Mouse (Mus musculus): ENCODE measurements around the gene Sptssa.

DNA sequence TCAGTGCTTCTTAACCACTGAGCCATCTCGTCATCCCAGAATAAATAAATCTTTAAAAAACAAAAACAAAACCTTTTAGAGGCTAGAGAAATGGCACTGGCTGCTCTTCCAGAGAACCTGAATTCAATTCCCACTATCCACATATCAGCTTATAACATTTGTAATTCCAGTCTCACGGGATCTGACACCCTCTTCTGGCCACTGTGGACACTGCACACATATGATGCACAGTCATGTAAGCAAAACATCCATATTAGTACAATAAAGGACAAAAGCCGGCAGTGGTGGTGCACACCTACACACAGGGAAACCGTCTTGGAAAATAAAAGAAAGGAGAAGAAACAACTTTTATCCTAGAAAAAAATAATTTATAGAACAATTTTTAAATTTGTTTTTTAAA lies 19.0 kb upstream of the Sptssa start:
- TF ChIP-seq SMC3 (IDR thresholded peaks at IDR 0.05; ENCODE audit: low read depth, low read length): no peak
- no peak for TF ChIP-seq RAD21 (IDR thresholded peaks at IDR 0.05; ENCODE audit: low read depth, low read length)
- peak in 1 of 2 experiments; percentile 29; a peak in 1 of 4 replicates for TF ChIP-seq CTCF (conservative IDR thresholded peaks at IDR 0.05 in 1 of 2, IDR thresholded peaks at IDR 0.05 in 1 of 2; ENCODE audit: low read depth in 2 of 2, low read length in 2 of 2)
- no peak for TF ChIP-seq ETS1 (conservative IDR thresholded peaks at IDR 0.05; ENCODE audit: low read depth, low read length)

All from CH12.LX (cell line).